11 mouse cellular contexts compared by ENCODE assay signal in genomic region chr13:97249051-97249461, GRCm38 (mm10). TPM values are rescaled to one million over a fixed set of nuclear protein-coding genes. Genes with fewer than 3 reads are reported as not detected.
DNase-seq lines count a peak whose midpoint lies in the region; ATAC-seq and TF ChIP-seq lines count a peak whose summit lies in the region.
"Had no signal": no experiment of that assay in that cellular context is flagged by ENCODE, and none has a peak within 500 bp of the region (broad histone marks: within the 10 kb centered on the region; RNA-seq: fewer than 3 reads in every experiment).

No protein-coding gene starts in this region.

- no peak overlapping the region for H3K9ac ChIP-seq in lung, postnatal 0 days (replicated peaks; ENCODE audit: low read depth)
- H3K9ac ChIP-seq in stomach, embryonic 16.5 days (ENCODE audit: low read length): 0 out of 2 replicates have a peak overlapping the region, but pooled peaks have one; percentile 26
- H3K9ac ChIP-seq: embryonic facial prominence, embryonic 12.5 days; liver, postnatal 0 days had no signal

- no peaks in the 10 kb centered on the region; the same call in 1 of the 2 replicates for H3K36me3 ChIP-seq in lung, postnatal 0 days (ENCODE audit: insufficient read depth, low read length)
- peaks cover 89% of the 10 kb centered on the region for H3K36me3 ChIP-seq in forebrain, embryonic 10.5 days (replicated peaks)
- H3K36me3 ChIP-seq in stomach, embryonic 16.5 days (ENCODE audit: control insufficient read depth, insufficient read depth, low read length): peaks cover 24% of the 10 kb centered on the region

- H3K9me3 ChIP-seq in lung, postnatal 0 days (ENCODE audit: low read length): no peaks in the 10 kb centered on the region
- no peaks in the 10 kb centered on the region for H3K9me3 ChIP-seq in forebrain, embryonic 10.5 days
- no peaks in the 10 kb centered on the region for H3K9me3 ChIP-seq in stomach, embryonic 16.5 days (replicated peaks; ENCODE audit: control insufficient read depth, low read length)
- H3K9me3 ChIP-seq: embryonic facial prominence, embryonic 12.5 days had no signal

- TF ChIP-seq CTCF in lung, postnatal 0 days (IDR thresholded peaks at IDR 0.05): no peak

- TF ChIP-seq EP300 in lung, postnatal 0 days (IDR thresholded peaks at IDR 0.05): 0 out of 2 replicates have a peak, but pooled peaks have one; percentile 24

- no peaks in the 10 kb centered on the region for H3K27me3 ChIP-seq in lung, postnatal 0 days (replicated peaks; ENCODE audit: insufficient read depth, low read length)
- H3K27me3 ChIP-seq in forebrain, embryonic 10.5 days (ENCODE audit: poor library complexity, severe bottlenecking): no peaks in the 10 kb centered on the region
- H3K27me3 ChIP-seq in stomach, embryonic 16.5 days (ENCODE audit: control insufficient read depth, insufficient read depth, low read length): no peaks in the 10 kb centered on the region

- no peak overlapping the region for H3K4me3 ChIP-seq in lung, postnatal 0 days (ENCODE audit: low read depth, low read length)
- peak overlapping the region; percentile 26; the same call in 1 of the 2 replicates for H3K4me3 ChIP-seq in forebrain, embryonic 10.5 days
- H3K4me3 ChIP-seq in stomach, embryonic 16.5 days (replicated peaks; ENCODE audit: low read length): no peak overlapping the region
- H3K4me3 ChIP-seq: embryonic facial prominence, embryonic 12.5 days had no signal

- peaks cover 6% of the 10 kb centered on the region; the same call in 1 of the 2 replicates for H3K4me1 ChIP-seq in lung, postnatal 0 days (ENCODE audit: insufficient read depth, low read depth, low read length)
- peaks cover 100% of the 10 kb centered on the region for H3K4me1 ChIP-seq in forebrain, embryonic 10.5 days
- H3K4me1 ChIP-seq in stomach, embryonic 16.5 days (ENCODE audit: control insufficient read depth, insufficient read depth, low read length): peaks cover 50% of the 10 kb centered on the region

- 31% methylated on average over 5 of the region's 5 CpGs for WGBS in lung, postnatal 0 days
- 36% methylated on average over 5 of the region's 5 CpGs for WGBS in forebrain, embryonic 10.5 days
- 43% methylated on average over 5 of the region's 5 CpGs for WGBS in stomach, embryonic 16.5 days

- H3K27ac ChIP-seq in lung, postnatal 0 days (ENCODE audit: low read length): peak overlapping the region; percentile 48; the same call in 1 of the 2 replicates
- H3K27ac ChIP-seq in forebrain, embryonic 10.5 days: peak overlapping the region; percentile 87
- H3K27ac ChIP-seq in stomach, embryonic 16.5 days (ENCODE audit: low read length): peak overlapping the region; percentile 44
- H3K27ac ChIP-seq: embryonic facial prominence, embryonic 12.5 days had no signal

- DNase-seq in lung, postnatal 0 days (ENCODE audit: low spot score): no peak
- no peak for DNase-seq in lung, postnatal 4 days
- DNase-seq in forebrain, embryonic 10.5 days (ENCODE audit: extremely low spot score, low spot score): no peak
- peak; percentile 12 for DNase-seq in induced T-regulatory cell, adult 2 months (ENCODE audit: low read depth)
- DNase-seq in adrenal gland, postnatal 14 days: no peak
- DNase-seq: kidney, adult 11 months; liver, postnatal 0 days had no signal

- H3K4me2 ChIP-seq in lung, postnatal 0 days (replicated peaks; ENCODE audit: low read depth, low read length): no peak overlapping the region
- H3K4me2 ChIP-seq in stomach, embryonic 16.5 days (ENCODE audit: low read depth, low read length): no peak overlapping the region
- H3K4me2 ChIP-seq: embryonic facial prominence, embryonic 12.5 days had no signal

- peak; percentile 25 for ATAC-seq in lung, postnatal 0 days
- ATAC-seq in stomach, embryonic 16.5 days (ENCODE audit: insufficient read depth, low FRiP score): no peak
- ATAC-seq in CD4-positive, CD25-positive, alpha-beta regulatory T cell, adult 4 months: no peak
- ATAC-seq in erythroid progenitor cell, adult 5-6 weeks (replicated peaks; ENCODE audit: low FRiP score, poor library complexity, severe bottlenecking): no peak
- ATAC-seq: liver, postnatal 0 days had no signal

RNA-seq across cellular contexts. Expression of gene Enc1, which starts 8.2 kb away (rescaled TPM):
- 2.6 and 4.0 TPM in 2 replicates for polyA plus RNA-seq in lung, postnatal 0 days (2015; fragmentation: Nextera tagmentation; extraction: Ambion mirVana)
- polyA plus RNA-seq in forebrain, embryonic 10.5 days (2016; fragmentation: Nextera tagmentation; extraction: Ambion mirVana): 7.8 and 10.0 TPM in 2 replicates
- 8.5 and 9.3 TPM in 2 replicates for polyA plus RNA-seq in stomach, embryonic 16.5 days (2015; fragmentation: Nextera tagmentation; extraction: Ambion mirVana)
- 15.0 and 19.0 TPM in 2 replicates for total RNA-seq in adrenal gland, postnatal 14 days (2021)
- polyA plus RNA-seq in CD4-positive, CD25-positive, alpha-beta regulatory T cell, adult 4 months (2017; shearing (Covaris generic)): 1 to 10 TPM; 2.8 to 3.5 TPM
- 0.36 and 1.7 TPM in 2 replicates for total RNA-seq in erythroid progenitor cell, adult 5-6 weeks (2015; ENCODE audit: low replicate concordance)
- total RNA-seq in erythroid progenitor cell, adult 5-6 weeks (2017; ENCODE audit: low replicate concordance): under 0.01 and 1.1 TPM in 2 replicates

RNA-seq across cellular contexts. Expression of gene Hexb, which starts 50.9 kb away (rescaled TPM):
- polyA plus RNA-seq in lung, postnatal 0 days (2015; fragmentation: Nextera tagmentation; extraction: Ambion mirVana): 23.6 and 26.6 TPM in 2 replicates
- 18.4 and 20.5 TPM in 2 replicates for polyA plus RNA-seq in forebrain, embryonic 10.5 days (2016; fragmentation: Nextera tagmentation; extraction: Ambion mirVana)
- 53.1 and 59.9 TPM in 2 replicates for polyA plus RNA-seq in stomach, embryonic 16.5 days (2015; fragmentation: Nextera tagmentation; extraction: Ambion mirVana)
- total RNA-seq in adrenal gland, postnatal 14 days (2021): 24.6 and 25.6 TPM in 2 replicates
- polyA plus RNA-seq in CD4-positive, CD25-positive, alpha-beta regulatory T cell, adult 4 months (2017; shearing (Covaris generic)): 10 to 100 TPM; 65.3 to 71.7 TPM
- 28.5 and 35.2 TPM in 2 replicates for total RNA-seq in erythroid progenitor cell, adult 5-6 weeks (2015; ENCODE audit: low replicate concordance)
- 12.9 and 19.3 TPM in 2 replicates for total RNA-seq in erythroid progenitor cell, adult 5-6 weeks (2017; ENCODE audit: low replicate concordance)
